Mouse (Mus musculus) kidney, embryonic 15.5 days (tissue): Measurements from ENCODE around the gene Akap10. TPM values are rescaled to one million over a fixed set of nuclear protein-coding genes. Genes with fewer than 3 reads are reported as not detected.

Source experiments
- ATAC-seq: fragments of 200-750 bp; cut with Nextera tagmentation; replicated peaks from 2 replicates; pipeline ENCODE4 v1.8.0; 2017; ENCODE audit warnings: moderate TSS enrichment; ENCODE audit not compliant: low FRiP score
- H3K27ac ChIP-seq: fragments of 300-500 bp; sonication (generic); 2 replicates; pipeline ENCODE4 v1.5.1; 2015; ENCODE audit warnings: mild to moderate bottlenecking, inconsistent platforms
- H3K27me3 ChIP-seq: fragments of 300-500 bp; sonication (generic); 2 replicates; pipeline ENCODE4 v1.6.1; 2015; ENCODE audit warnings: inconsistent platforms
- H3K36me3 ChIP-seq: fragments of 300-500 bp; sonication (generic); 2 replicates; pipeline ENCODE4 v1.6.1; 2015; ENCODE audit warnings: inconsistent platforms
- H3K4me1 ChIP-seq: fragments of 300-500 bp; sonication (generic); 2 replicates; pipeline ENCODE4 v1.6.1; 2015; ENCODE audit warnings: inconsistent platforms
- H3K4me2 ChIP-seq: fragments of 300-500 bp; sonication (generic); 2 replicates; pipeline ENCODE4 v1.6.1; 2015; ENCODE audit warnings: moderate library complexity, mild to moderate bottlenecking, inconsistent platforms
- H3K4me3 ChIP-seq: fragments of 300-500 bp; sonication (generic); replicated peaks from 2 replicates; pipeline ENCODE4 v1.5.1; 2015; ENCODE audit warnings: mild to moderate bottlenecking, inconsistent platforms
- H3K9ac ChIP-seq: fragments of 300-500 bp; sonication (generic); 2 replicates; pipeline ENCODE4 v1.6.1; 2015; ENCODE audit warnings: mild to moderate bottlenecking, inconsistent platforms
- H3K9me3 ChIP-seq: fragments of 300-500 bp; sonication (generic); replicated peaks from 2 replicates; pipeline ENCODE4 v1.6.1; 2016; ENCODE audit warnings: inconsistent platforms
- WGBS: fragments of 180-500 bp; shearing (Covaris S2); methylation state at CpG from one replicate; pipeline ENCODE4 v1.1.7; 2015; ENCODE audit warnings: mixed read lengths; 5-methylcytosine and 5-hydroxymethylcytosine counted together
- polyA plus RNA-seq: library from polyadenylated mRNA; unstranded; fragments of >200 nt; fragmentation: Nextera tagmentation; extraction: Ambion mirVana; gene quantifications from 2 replicates; pipeline ENCODE4 v1.2.1, GENCODE M21; 2015

Akap10 gene
- polyA plus RNA-seq, 1 experiment from 2014 or later, result 19.2 TPM

DNA sequence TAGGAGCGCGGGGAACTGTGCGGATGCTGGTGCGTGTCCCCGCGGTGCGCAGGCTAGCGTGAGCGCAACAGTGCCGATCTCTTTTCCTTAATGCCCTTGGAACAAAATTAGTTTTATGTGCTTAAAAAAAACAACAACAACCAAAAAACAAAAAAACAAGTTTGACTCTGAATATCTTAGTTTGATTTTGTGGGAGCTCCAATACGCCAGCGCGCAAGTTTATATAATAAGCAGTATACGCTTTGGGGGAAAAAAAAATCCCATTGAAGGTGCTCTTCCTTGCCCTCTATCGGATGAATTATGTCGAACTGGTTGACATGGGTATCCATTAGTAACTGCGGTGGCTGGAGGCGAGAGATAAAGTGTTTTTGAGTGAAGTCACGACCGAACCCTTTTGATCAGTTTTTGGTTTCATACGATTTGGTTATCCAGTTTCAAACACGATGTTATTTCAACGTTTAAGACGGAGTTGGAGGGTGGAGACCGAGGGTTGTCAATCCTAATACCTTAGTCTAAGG lies 27.3 kb upstream of the Akap10 start:
- 6% methylated on average over 25 of the region's 25 CpGs for WGBS
- Histone ChIP-seq H3K27ac (no peak overlapping the region), H3K9me3 (no peaks in the 10 kb centered on the region), H3K36me3 (no peaks in the 10 kb centered on the region), H3K4me1 (peaks cover 8% of the 10 kb centered on the region), H3K4me3 (peak overlapping the region; percentile 59), H3K4me2 (peak overlapping the region; percentile 100), H3K9ac (peak overlapping the region; percentile 58; the same call in 1 of the 2 replicates), H3K27me3 (peaks cover 34% of the 10 kb centered on the region)
- no peak for ATAC-seq

DNA sequence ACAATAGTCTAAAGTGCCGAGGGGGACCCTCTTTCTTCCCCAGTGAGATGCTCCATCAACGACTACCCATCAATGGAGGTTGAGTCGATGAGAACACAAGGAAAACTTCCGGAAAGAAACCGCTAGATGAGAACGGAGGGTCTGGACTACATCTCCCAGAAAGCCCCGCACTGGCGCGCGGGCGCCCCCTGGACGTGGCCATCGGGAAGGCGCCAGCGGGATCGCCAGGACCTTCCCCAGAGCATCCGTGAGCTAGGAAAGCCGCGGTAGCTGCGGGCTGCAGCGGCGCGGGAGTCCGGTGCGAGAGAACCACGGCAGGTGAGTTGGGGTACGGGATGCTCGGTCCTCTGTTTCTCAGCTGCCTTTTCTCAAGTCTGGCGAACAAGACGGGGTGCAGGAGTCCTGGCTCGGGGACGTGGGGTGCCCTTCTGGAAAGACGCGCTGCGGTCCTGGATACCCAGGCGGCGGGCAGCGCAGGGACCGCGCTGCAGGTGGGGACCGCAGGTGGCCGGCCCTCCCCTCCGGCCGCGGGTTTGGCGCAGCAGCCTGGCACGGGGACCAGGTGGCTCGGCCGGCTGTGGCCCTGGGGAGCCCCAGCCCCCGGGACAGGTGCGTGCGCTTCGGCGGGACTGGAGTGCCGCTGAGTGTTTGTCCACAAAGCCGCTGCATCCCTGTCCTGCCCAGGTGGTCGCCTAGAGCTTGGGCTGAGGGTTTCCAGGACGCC lies 26.7 kb upstream of the Akap10 start, which contains the start of gene Specc1:
Specc1 (plus strand) TSS at position 192 of the 724 bp plus-strand sequence.
- ATAC-seq, result peak; percentile 89
- peaks cover 8% of the 10 kb centered on the region for H3K4me1 ChIP-seq
- peak within 1 kb of the TSS; percentile 58 for H3K9ac ChIP-seq
- WGBS, result under 1% methylated on average over 58 of the region's 58 CpGs
- H3K27ac ChIP-seq, result no peak within 1 kb of the TSS
- peak within 1 kb of the TSS; percentile 100 for H3K4me2 ChIP-seq
- peaks cover 34% of the 10 kb centered on the region for H3K27me3 ChIP-seq
- H3K36me3 ChIP-seq, result no peaks in the 10 kb centered on the region
- peak within 1 kb of the TSS; percentile 59 for H3K4me3 ChIP-seq
- H3K9me3 ChIP-seq, result no peaks in the 10 kb centered on the region

DNA sequence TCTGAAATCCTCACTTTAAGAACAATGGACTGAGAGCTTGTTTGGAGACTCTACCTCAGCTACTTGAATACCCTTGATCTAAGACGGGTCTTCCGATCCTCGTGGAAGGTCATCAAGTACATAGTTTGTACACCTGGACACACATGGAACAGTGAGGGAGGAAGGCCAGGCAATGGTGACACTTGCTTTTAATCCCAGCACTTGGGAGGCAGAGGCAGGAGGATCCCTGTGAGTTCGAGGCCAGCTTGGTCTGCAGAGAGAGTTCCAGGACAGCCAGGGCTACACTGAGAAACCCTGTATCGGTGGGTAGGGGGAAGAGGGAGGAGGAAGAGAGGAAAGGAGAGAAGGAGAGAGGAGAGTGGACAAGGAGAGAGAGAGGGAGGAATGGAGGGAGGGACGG lies 25.9 kb upstream of the Akap10 start:
- Histone ChIP-seq H3K36me3 (no peaks in the 10 kb centered on the region), H3K4me1 (peaks cover 8% of the 10 kb centered on the region), H3K9me3 (no peaks in the 10 kb centered on the region), H3K27ac (no peak overlapping the region), H3K4me3 (no peak overlapping the region), H3K9ac (no peak overlapping the region), H3K4me2 (no peak overlapping the region), H3K27me3 (peaks cover 34% of the 10 kb centered on the region)
- ATAC-seq, result no peak
- 78% methylated on average over 6 of the region's 6 CpGs for WGBS

DNA sequence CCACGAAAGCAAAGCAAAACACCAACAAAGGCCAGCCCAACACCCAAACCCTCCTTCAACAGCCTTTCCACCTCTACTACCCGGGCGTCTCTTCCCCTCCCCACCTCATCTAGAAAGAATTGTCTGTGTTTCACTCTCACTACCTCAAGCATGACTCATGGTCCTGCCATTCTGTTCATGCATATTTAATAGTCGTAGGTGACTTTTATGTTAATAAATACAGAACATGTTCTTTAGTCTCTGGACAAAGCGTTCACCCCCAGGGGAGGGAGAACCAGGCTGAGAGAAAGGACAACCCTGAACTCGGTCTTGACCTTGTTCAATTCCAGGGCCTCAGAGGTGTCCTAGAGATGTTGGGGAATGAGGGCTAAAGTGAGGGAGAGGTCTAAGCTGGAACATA lies 25.1 kb upstream of the Akap10 start:
- WGBS, result 67% methylated on average over 6 of the region's 6 CpGs
- no peak overlapping the region for H3K4me2 ChIP-seq
- peaks cover 8% of the 10 kb centered on the region for H3K4me1 ChIP-seq
- H3K9me3 ChIP-seq, result no peaks in the 10 kb centered on the region
- H3K36me3 ChIP-seq, result no peaks in the 10 kb centered on the region
- peaks cover 30% of the 10 kb centered on the region for H3K27me3 ChIP-seq
- no peak overlapping the region for H3K4me3 ChIP-seq
- no peak overlapping the region for H3K9ac ChIP-seq
- H3K27ac ChIP-seq, result no peak overlapping the region
- ATAC-seq, result no peak

DNA sequence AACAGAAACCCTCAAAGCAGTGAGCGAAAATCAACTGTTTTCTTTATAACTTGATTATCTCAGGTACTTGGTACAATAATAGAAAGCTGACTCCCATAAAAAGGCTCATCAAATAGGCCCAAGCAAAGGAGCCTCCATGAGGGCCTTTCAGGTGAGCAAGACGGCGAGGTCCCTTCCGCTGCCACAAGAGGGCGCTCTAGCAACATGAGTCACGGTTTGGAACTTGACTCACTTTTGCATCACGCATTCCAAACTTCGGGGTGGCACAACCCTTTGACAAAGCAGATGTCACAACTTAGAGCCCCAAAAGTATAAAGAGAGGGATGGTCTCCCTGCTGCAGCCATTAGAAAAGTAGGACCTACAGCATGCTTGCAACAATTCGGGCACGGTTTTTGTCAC lies 20.6 kb upstream of the Akap10 start:
- no peaks in the 10 kb centered on the region for H3K4me1 ChIP-seq
- 18% methylated on average over 10 of the region's 10 CpGs for WGBS
- H3K9ac ChIP-seq, result no peak overlapping the region
- H3K36me3 ChIP-seq, result no peaks in the 10 kb centered on the region
- no peak overlapping the region for H3K27ac ChIP-seq
- no peak overlapping the region for H3K4me3 ChIP-seq
- no peak for ATAC-seq
- H3K4me2 ChIP-seq, result 0 out of 2 replicates have a peak overlapping the region, but pooled peaks have one; percentile 30
- no peaks in the 10 kb centered on the region for H3K9me3 ChIP-seq
- no peaks in the 10 kb centered on the region for H3K27me3 ChIP-seq

DNA sequence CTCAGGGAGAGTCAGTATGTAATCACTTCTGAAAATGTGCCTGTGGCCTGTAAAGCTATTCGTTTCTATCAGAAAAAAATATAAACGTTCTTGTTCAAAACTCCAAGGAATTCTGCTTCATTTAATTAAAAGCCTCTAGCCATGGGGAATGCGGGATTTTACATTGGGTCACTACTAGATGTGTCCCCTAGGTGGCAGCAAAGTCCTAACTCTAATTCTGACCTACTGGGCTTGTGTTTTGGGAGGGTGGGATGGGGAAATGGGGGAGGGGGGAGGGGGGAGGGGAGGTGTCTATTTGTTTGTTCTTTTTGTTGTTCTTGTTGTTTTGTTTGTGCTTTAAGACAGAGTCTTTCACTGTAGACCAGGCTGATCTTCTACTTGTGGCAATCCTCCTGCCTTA lies 19.3 kb upstream of the Akap10 start:
- WGBS, result 7% methylated on average over 3 of the region's 3 CpGs
- no peak for ATAC-seq

DNA sequence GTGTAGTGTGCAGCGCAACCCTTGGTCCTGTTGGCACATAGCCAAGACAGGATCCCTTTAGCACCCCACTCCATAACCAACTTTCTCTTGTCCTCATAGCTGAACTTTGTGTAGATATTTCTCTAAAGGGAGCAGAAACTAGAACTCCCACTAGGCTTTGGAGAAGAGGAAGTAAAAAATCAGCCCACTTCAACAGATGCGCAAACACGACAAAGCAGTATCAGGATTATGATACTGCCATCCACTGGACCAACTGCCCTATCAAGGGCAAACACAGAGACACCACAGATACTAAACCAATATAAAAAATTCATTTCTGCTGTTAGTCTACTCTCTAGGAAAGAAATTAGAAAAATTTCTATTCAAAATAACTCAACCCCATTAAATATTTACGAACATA lies 16.6 kb upstream of the Akap10 start:
- H3K27ac ChIP-seq, result no peak overlapping the region
- no peaks in the 10 kb centered on the region for H3K9me3 ChIP-seq
- no peaks in the 10 kb centered on the region for H3K27me3 ChIP-seq
- no peak overlapping the region for H3K4me3 ChIP-seq
- no peaks in the 10 kb centered on the region for H3K36me3 ChIP-seq
- no peak for ATAC-seq
- H3K4me2 ChIP-seq, result no peak overlapping the region
- no peaks in the 10 kb centered on the region for H3K4me1 ChIP-seq
- H3K9ac ChIP-seq, result no peak overlapping the region
- 95% methylated on average over 4 of the region's 4 CpGs for WGBS

More for the DNA sequence above, 19.3 kb upstream of the Akap10 start:
- H3K4me3 ChIP-seq, result no peak overlapping the region
- no peaks in the 10 kb centered on the region for H3K27me3 ChIP-seq
- no peaks in the 10 kb centered on the region for H3K9me3 ChIP-seq
- H3K36me3 ChIP-seq, result no peaks in the 10 kb centered on the region
- no peaks in the 10 kb centered on the region for H3K4me1 ChIP-seq
- no peak overlapping the region for H3K27ac ChIP-seq
- no peak overlapping the region for H3K4me2 ChIP-seq
- no peak overlapping the region for H3K9ac ChIP-seq

DNA sequence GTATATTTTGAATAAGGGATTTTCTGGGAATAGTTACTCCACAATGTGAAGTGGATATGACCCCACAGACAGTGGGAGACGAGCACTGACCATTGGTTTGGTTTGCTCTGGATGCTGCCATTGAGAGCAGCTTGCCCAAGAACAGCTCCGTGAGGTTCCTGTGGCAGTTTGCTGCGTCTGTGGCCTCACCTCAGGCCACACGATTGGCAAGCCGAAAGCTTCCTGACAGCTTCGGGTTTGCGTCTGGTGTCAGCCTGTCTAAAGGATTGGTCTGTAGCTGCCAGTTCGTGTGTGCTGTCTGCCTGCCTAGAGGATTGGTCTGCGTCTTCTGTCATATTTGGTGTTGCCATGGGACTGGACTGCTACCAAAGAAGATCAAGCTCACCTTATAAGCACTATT lies 14.4 kb upstream of the Akap10 start:
- Histone ChIP-seq H3K4me3 (no peak overlapping the region), H3K9me3 (no peaks in the 10 kb centered on the region), H3K36me3 (no peaks in the 10 kb centered on the region), H3K4me1 (no peaks in the 10 kb centered on the region), H3K4me2 (no peak overlapping the region), H3K27ac (no peak overlapping the region), H3K9ac (no peak overlapping the region), H3K27me3 (no peaks in the 10 kb centered on the region)
- ATAC-seq, result no peak
- 85% methylated on average over 9 of the region's 9 CpGs for WGBS

DNA sequence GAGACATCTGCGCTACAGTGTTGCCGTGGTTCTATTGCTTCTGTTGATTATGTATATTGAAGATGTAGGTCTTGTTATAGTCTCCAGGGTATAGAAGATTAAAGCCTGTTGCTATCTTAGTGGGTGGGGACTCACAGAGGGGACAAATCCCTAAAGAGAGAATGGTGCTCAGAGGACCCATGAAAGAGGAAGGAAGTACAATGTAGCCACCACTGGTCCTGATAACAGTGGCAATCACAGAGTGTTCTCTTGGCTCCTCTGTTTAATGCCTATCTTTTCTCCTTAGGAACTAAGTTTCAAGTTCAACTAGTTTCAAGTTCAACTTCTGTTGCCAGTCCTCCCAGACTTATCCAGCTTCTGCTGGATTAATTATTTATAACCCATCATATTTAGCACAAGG lies 12.9 kb upstream of the Akap10 start:
- 92% methylated on average over 2 of the region's 2 CpGs for WGBS

DNA sequence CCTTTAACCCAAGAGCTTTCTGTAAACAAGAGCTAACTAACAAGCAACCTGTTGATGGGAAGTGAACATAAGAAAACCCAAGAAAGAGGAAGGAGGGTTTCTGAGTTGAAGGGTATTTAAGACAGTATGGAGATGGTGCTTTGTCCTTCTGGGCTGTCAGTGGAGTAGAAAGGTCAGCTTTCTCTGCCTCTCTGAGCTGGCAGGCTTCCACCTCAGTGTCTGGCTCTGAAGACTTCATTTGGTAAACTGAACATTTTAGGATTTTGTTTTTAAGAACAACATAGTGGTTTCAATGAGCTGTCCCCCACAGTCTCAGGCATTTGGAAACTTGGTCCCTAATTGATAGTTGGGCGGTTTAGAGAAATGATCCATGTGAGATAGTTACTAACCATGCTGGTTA lies 7.7 kb upstream of the Akap10 start:
- no peaks in the 10 kb centered on the region for H3K27me3 ChIP-seq
- no peaks in the 10 kb centered on the region for H3K4me1 ChIP-seq
- H3K9me3 ChIP-seq, result no peaks in the 10 kb centered on the region
- ATAC-seq, result no peak
- H3K27ac ChIP-seq, result no peak overlapping the region
- no peak overlapping the region for H3K4me3 ChIP-seq
- WGBS, result 93% methylated on average over 1 of the region's 1 CpGs
- H3K36me3 ChIP-seq, result no peaks in the 10 kb centered on the region
- H3K9ac ChIP-seq, result no peak overlapping the region
- no peak overlapping the region for H3K4me2 ChIP-seq

More for the DNA sequence above, 12.9 kb upstream of the Akap10 start:
- Histone ChIP-seq H3K9ac (no peak overlapping the region), H3K4me2 (no peak overlapping the region), H3K4me3 (no peak overlapping the region), H3K4me1 (no peaks in the 10 kb centered on the region), H3K27me3 (no peaks in the 10 kb centered on the region), H3K27ac (no peak overlapping the region), H3K36me3 (no peaks in the 10 kb centered on the region), H3K9me3 (no peaks in the 10 kb centered on the region)
- ATAC-seq, result no peak

DNA sequence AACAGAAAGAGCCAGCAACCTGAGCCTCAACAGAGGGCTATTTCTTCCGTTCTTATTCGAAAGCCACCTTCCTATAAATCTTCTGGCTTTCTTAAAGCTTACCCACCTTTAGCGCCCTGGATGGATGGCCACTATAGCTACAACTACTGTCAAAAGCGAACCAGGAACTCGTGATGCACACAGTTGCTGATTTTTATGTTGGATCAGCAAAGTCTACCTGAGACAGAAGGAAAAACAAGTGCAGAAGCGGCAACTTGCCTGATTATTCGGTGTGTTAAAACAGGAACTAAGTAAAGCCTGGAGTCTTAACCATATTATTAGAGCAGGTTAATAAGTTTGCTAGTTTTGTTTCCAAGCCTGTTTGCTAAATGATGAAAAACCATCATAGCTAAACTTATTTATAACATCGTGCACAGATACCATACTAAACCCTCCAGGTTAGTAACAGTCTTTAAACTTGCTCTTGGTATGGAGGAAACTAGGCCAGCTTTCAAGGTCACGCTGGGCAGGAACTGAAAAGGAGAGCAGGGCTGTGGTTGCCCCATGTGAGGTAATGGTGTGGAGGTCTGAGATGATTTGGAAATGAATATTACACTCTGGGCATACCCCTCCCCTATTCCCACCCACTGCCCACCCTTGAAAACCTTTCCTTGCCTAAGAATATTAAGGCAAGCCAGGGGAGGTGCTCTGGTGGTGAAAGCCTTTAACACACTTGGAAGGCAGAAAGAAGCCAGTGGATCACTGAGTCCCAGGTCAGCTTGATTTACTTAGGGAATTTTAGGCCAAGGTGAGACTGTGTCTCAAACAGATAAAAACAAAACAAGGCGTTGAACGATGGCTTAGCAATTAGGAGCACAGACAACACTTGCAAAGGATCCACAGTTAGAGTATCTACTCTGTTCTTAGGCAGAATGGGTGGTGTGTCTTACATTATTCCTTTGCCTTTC lies 861 bp upstream of the Akap10 start:
- Histone ChIP-seq H3K4me2 (peak overlapping the region; percentile 64), H3K9me3 (no peaks in the 10 kb centered on the region), H3K36me3 (0 out of 2 replicates have a peak, but pooled peaks cover 11% of the 10 kb centered on the region), H3K4me1 (peaks cover 20% of the 10 kb centered on the region), H3K27ac (peak overlapping the region; percentile 97), H3K9ac (peak overlapping the region; percentile 94), H3K27me3 (no peaks in the 10 kb centered on the region), H3K4me3 (peak overlapping the region; percentile 97)
- WGBS, result 21% methylated on average over 11 of the region's 11 CpGs
- ATAC-seq, result peak; percentile 17; the same call in 1 of the 2 replicates
